28 mouse cellular contexts compared by ENCODE assay signal in genomic region chr9:13906736-13907135, GRCm38 (mm10).
"Had no signal": no experiment of that assay in that cellular context is flagged by ENCODE, and none has a peak within 500 bp of the region (broad histone marks: within the 10 kb centered on the region; RNA-seq: fewer than 3 reads in every experiment).

No protein-coding gene starts in this region.

- H3K9ac ChIP-seq: embryonic facial prominence, embryonic 12.5 days; embryonic facial prominence, embryonic 13.5 days; embryonic facial prominence, embryonic 15.5 days; forebrain, embryonic 12.5 days; forebrain, embryonic 13.5 days; forebrain, embryonic 15.5 days; forebrain, postnatal 0 days had no signal

- H3K27ac ChIP-seq: embryonic facial prominence, embryonic 10.5 days; embryonic facial prominence, embryonic 12.5 days; embryonic facial prominence, embryonic 13.5 days; embryonic facial prominence, embryonic 15.5 days; forebrain, embryonic 10.5 days; forebrain, embryonic 12.5 days; forebrain, embryonic 13.5 days; forebrain, embryonic 15.5 days; gastrocnemius, adult 2 months; heart, adult 2 months had no signal

- H3K27me3 ChIP-seq: embryonic facial prominence, embryonic 12.5 days; embryonic facial prominence, embryonic 13.5 days; embryonic facial prominence, embryonic 15.5 days; forebrain, embryonic 12.5 days; forebrain, embryonic 13.5 days; forebrain, embryonic 15.5 days had no signal

- H3K4me2 ChIP-seq: embryonic facial prominence, embryonic 12.5 days; embryonic facial prominence, embryonic 13.5 days; embryonic facial prominence, embryonic 15.5 days; forebrain, embryonic 12.5 days; forebrain, embryonic 13.5 days; forebrain, embryonic 15.5 days had no signal

- ATAC-seq: forebrain, embryonic 13.5 days; forebrain, embryonic 14.5 days; forebrain, embryonic 15.5 days; forebrain, embryonic 16.5 days; forebrain, postnatal 0 days had no signal

- H3K4me3 ChIP-seq: embryonic facial prominence, embryonic 10.5 days; embryonic facial prominence, embryonic 12.5 days; embryonic facial prominence, embryonic 13.5 days; embryonic facial prominence, embryonic 15.5 days; erythroblast, embryonic 14.5 days; forebrain, embryonic 10.5 days; forebrain, embryonic 12.5 days; forebrain, embryonic 13.5 days; forebrain, embryonic 15.5 days; gastrocnemius, adult 2 months; heart, adult 2 months had no signal

- H3K36me3 ChIP-seq: embryonic facial prominence, embryonic 10.5 days; embryonic facial prominence, embryonic 12.5 days; embryonic facial prominence, embryonic 13.5 days; embryonic facial prominence, embryonic 15.5 days; forebrain, embryonic 10.5 days; forebrain, embryonic 12.5 days; forebrain, embryonic 15.5 days had no signal

- H3K4me1 ChIP-seq: embryonic facial prominence, embryonic 10.5 days; embryonic facial prominence, embryonic 12.5 days; embryonic facial prominence, embryonic 15.5 days; forebrain, embryonic 10.5 days; forebrain, embryonic 12.5 days; forebrain, embryonic 13.5 days; forebrain, embryonic 15.5 days had no signal

- H3K9me3 ChIP-seq: embryonic facial prominence, embryonic 10.5 days; embryonic facial prominence, embryonic 12.5 days; embryonic facial prominence, embryonic 13.5 days; embryonic facial prominence, embryonic 15.5 days; forebrain, embryonic 10.5 days; forebrain, embryonic 12.5 days; forebrain, embryonic 13.5 days; forebrain, embryonic 15.5 days had no signal

- DNase-seq: cerebellum, adult 2 months; cerebellum, adult 8-10 months; cerebellum, adult 9-10 months; cerebellum, adult 9-11 months; cerebellum, postnatal 10 days; cerebellum, postnatal 14 days; cerebellum, postnatal 25 days; cerebellum, postnatal 36 days; embryo, embryonic 11 days; forebrain, postnatal 0 days; gastrocnemius, adult 2 months; gastrocnemius, postnatal 10 days; gastrocnemius, postnatal 14 days; gastrocnemius, postnatal 25 days; gastrocnemius, postnatal 36 days; heart, adult 18-20 months; heart, adult 2 months had no signal
